Mouse (Mus musculus) left cerebral cortex, adult 8-10 months (tissue): Measurements from ENCODE around the gene Zdhhc20. TPM values are rescaled to one million over a fixed set of nuclear protein-coding genes. Genes with fewer than 3 reads are reported as not detected.
"Not testable (repeated sequence)": the region's sequence is repeated elsewhere in the genome, so short reads cannot be mapped to it uniquely, and the experiment has no call there.

Experiments
- DNase-seq, 2 experiments: peaks; one replicate each; pipeline ENCODE4 v3.0.0; 2022; ENCODE audit warnings: low spot score in 2 of 2
- total RNA-seq, 4 experiments: library from RNA; stranded (reverse); gene quantifications; 2 replicates each; pipeline ENCODE4 v1.2.4; 2022

Zdhhc20 gene
- total RNA-seq, result 10 to 100 TPM; 39.6 to 44.7 (median 42.6) TPM

GRCm38 (mm10) chr14:57890011-57890842, at the start of gene Zdhhc20:
Gene Zdhhc20 (minus strand): TSS chr14:57890276.
- peak; percentile 90 to 96 for DNase-seq

GRCm38 (mm10) chr14:57937297-57937696, 47.2 kb upstream of the Zdhhc20 start:
- no peak for DNase-seq

- no peak for DNase-seq
These were observed 44.6 kb upstream of the Zdhhc20 start for GRCm38 (mm10) chr14:57934666-57935065.

GRCm38 (mm10) chr14:57933608-57934007, 43.5 kb upstream of the Zdhhc20 start:
- DNase-seq, result no peak

GRCm38 (mm10) chr14:57932881-57933443, 42.9 kb upstream of the Zdhhc20 start:
- DNase-seq, result no peak

GRCm38 (mm10) chr14:57921428-57922131, 31.5 kb upstream of the Zdhhc20 start:
- no peak for DNase-seq

GRCm38 (mm10) chr14:57920568-57921310, 30.7 kb upstream of the Zdhhc20 start:
- DNase-seq, result peak in 1 of 2 experiments; percentile 31

GRCm38 (mm10) chr14:57919148-57919875, 29.2 kb upstream of the Zdhhc20 start:
- no peak for DNase-seq

GRCm38 (mm10) chr14:57915341-57915740, 25.3 kb upstream of the Zdhhc20 start:
- DNase-seq, result no peak

GRCm38 (mm10) chr14:57912211-57913007, 22.3 kb upstream of the Zdhhc20 start:
- DNase-seq, result not testable (repeated sequence)

- DNase-seq, result not testable (repeated sequence)
These were observed 21.7 kb upstream of the Zdhhc20 start for GRCm38 (mm10) chr14:57911787-57912186.

- no peak for DNase-seq
These were observed 21.2 kb upstream of the Zdhhc20 start for GRCm38 (mm10) chr14:57911316-57911715.

GRCm38 (mm10) chr14:57910501-57911068, 20.5 kb upstream of the Zdhhc20 start:
- peak; percentile 65 to 70 for DNase-seq

GRCm38 (mm10) chr14:57909297-57909696, 19.2 kb upstream of the Zdhhc20 start:
- DNase-seq, result no peak

- DNase-seq, result no peak
These were observed 18.4 kb upstream of the Zdhhc20 start for GRCm38 (mm10) chr14:57908431-57908830.

- DNase-seq, result no peak
These were observed 11.9 kb upstream of the Zdhhc20 start for GRCm38 (mm10) chr14:57901998-57902397.

- no peak for DNase-seq
These were observed 6.8 kb upstream of the Zdhhc20 start for GRCm38 (mm10) chr14:57896882-57897281.

- not testable (repeated sequence) for DNase-seq
These were observed 6.2 kb upstream of the Zdhhc20 start for GRCm38 (mm10) chr14:57896088-57896871.

GRCm38 (mm10) chr14:57894346-57894745, 4.3 kb upstream of the Zdhhc20 start:
- DNase-seq, result no peak
